Mouse (Mus musculus) gastrocnemius, postnatal 14 days (tissue): ENCODE results near the gene Olfr810. TPM values are rescaled to one million over a fixed set of nuclear protein-coding genes. Genes with fewer than 3 reads are reported as not detected.
A peak's percentile ranks its signal among the peaks of the same experiment; 100 is the strongest.

Experiments used
- DNase-seq: peaks from one replicate; pipeline ENCODE4 v3.0.0; 2021; ENCODE audit warnings: mixed read lengths
- intact Hi-C: fragments of 180-260 bp; cut with DNase I; formaldehyde crosslinking; loops from one replicate; pipeline ENCODE4 v1.15.1; 2025; ENCODE audit warnings: low total_unique reads
- long read RNA-seq, 2 experiments: library from polyadenylated mRNA; stranded (forward); transcript quantifications; one replicate each; pipeline ENCODE4 v2.0.0; 2021
- total RNA-seq, 2 experiments: library from RNA; stranded (reverse); gene quantifications; 2 replicates each; pipeline ENCODE4 v1.2.3; 2021

Olfr810 gene
- total RNA-seq, result not detected
- long read RNA-seq, experiment 1, result 0 reads
- long read RNA-seq, experiment 2, result 0 reads

- DNase-seq, result no peak
Observed at GRCm38 (mm10) chr10:129794817-129795216, at the start of gene Olfr810. Gene Olfr810 (minus strand): TSS chr10:129794917.

GRCm38 (mm10) chr10:129804296-129804695 is 9.6 kb upstream of the Olfr810 start, which contains the start of gene Olfr811:
Gene Olfr811 (minus strand): TSS chr10:129804396.
- intact Hi-C loops, result no loop called here
- DNase-seq, result no peak

More at GRCm38 (mm10) chr10:129794817-129795216, at the start of gene Olfr810:
- intact Hi-C loops, result no loop called here

- DNase-seq, result peak; percentile 38
- intact Hi-C loops, result no loop called here
Observed at GRCm38 (mm10) chr10:129778123-129778522, 16.6 kb downstream of the Olfr810 start.

- intact Hi-C loops, result no loop called here
- DNase-seq, result no peak
Observed at GRCm38 (mm10) chr10:129774338-129774737, 20.4 kb downstream of the Olfr810 start, which contains the start of gene Olfr809. Gene Olfr809 (plus strand): TSS chr10:129774638.

- intact Hi-C loops, result no loop called here
- no peak for DNase-seq
Observed at GRCm38 (mm10) chr10:129765182-129765581, 29.5 kb downstream of the Olfr810 start, which contains the start of gene Olfr808. Gene Olfr808 (plus strand): TSS chr10:129765482.

GRCm38 (mm10) chr10:129757693-129758092 is 37.0 kb downstream of the Olfr810 start, which contains the start of gene Olfr807:
Gene Olfr807 (minus strand): TSS chr10:129757793.
- no peak for DNase-seq
- intact Hi-C loops, result no loop called here

- DNase-seq, result no peak
- intact Hi-C loops, result no loop called here
Observed at GRCm38 (mm10) chr10:129741821-129742220, 52.9 kb downstream of the Olfr810 start, which contains the start of gene Olfr806. Gene Olfr806 (minus strand): TSS chr10:129741921.

Other genes starting within 250 kb of the Olfr810 start
- not detected for gene Olfr794, start 227.3 kb downstream of the Olfr810 start, total RNA-seq
- gene Olfr796, start 182.3 kb downstream of the Olfr810 start, total RNA-seq, result not detected
- gene Olfr798, start 167.0 kb downstream of the Olfr810 start, total RNA-seq, result not detected
- not detected for gene Olfr799, start 157.4 kb downstream of the Olfr810 start, total RNA-seq
- not detected for gene Olfr800, start 137.2 kb downstream of the Olfr810 start, total RNA-seq
- gene Olfr801, start 121.1 kb downstream of the Olfr810 start, total RNA-seq, result not detected
- gene Olfr802, start 106.7 kb downstream of the Olfr810 start, total RNA-seq, result not detected
- gene Olfr803, start 100.6 kb downstream of the Olfr810 start, total RNA-seq, result not detected
- not detected for gene Olfr804, start 91.7 kb downstream of the Olfr810 start, total RNA-seq
- gene Olfr805, start 65.5 kb downstream of the Olfr810 start, total RNA-seq, result not detected
- not detected for gene Olfr806, start 53.0 kb downstream of the Olfr810 start, total RNA-seq
- not detected for gene Olfr807, start 37.1 kb downstream of the Olfr810 start, total RNA-seq
- not detected for gene Olfr808, start 29.4 kb downstream of the Olfr810 start, total RNA-seq
- not detected for gene Olfr809, start 20.3 kb downstream of the Olfr810 start, total RNA-seq
- not detected for gene Olfr811, start 9.5 kb upstream of the Olfr810 start, total RNA-seq
- not detected for gene Olfr812, start 51.2 kb upstream of the Olfr810 start, total RNA-seq
- not detected for gene Olfr813, start 60.5 kb upstream of the Olfr810 start, total RNA-seq
- not detected for gene Olfr814, start 84.9 kb upstream of the Olfr810 start, total RNA-seq
- gene Olfr815, start 111.0 kb upstream of the Olfr810 start, total RNA-seq, result not detected
- not detected for gene Olfr816, start 120.7 kb upstream of the Olfr810 start, total RNA-seq
- not detected for gene Olfr818, start 154.2 kb upstream of the Olfr810 start, total RNA-seq
- not detected for gene Olfr819, start 172.3 kb upstream of the Olfr810 start, total RNA-seq
- not detected for gene Olfr247, start 181.2 kb upstream of the Olfr810 start, total RNA-seq
- not detected for gene Gm10310, start 190.1 kb upstream of the Olfr810 start, total RNA-seq
- not detected for gene Olfr820, start 217.7 kb upstream of the Olfr810 start, total RNA-seq
- gene Olfr821, start 235.4 kb upstream of the Olfr810 start, total RNA-seq, result not detected